Mouse (Mus musculus) CD4-positive, CD25-positive, alpha-beta regulatory T cell, adult 2 months (primary cell): ENCODE measurements at regions not wholly inside any gene's neighbourhood (a gene's known extent, or its start where the extent isn't known, plus 50 kb on each side); places are given as distances from the start of the nearest gene placed in this dataset.
"Not testable (repeated sequence)": the region's sequence is repeated elsewhere in the genome, so short reads cannot be mapped to it uniquely, and the experiment has no call there.

Experiments used
- DNase-seq: peaks from one replicate; pipeline ENCODE4 v3.0.0-alpha.2; 2012; ENCODE audit warnings: low read depth, low spot score

DNA sequence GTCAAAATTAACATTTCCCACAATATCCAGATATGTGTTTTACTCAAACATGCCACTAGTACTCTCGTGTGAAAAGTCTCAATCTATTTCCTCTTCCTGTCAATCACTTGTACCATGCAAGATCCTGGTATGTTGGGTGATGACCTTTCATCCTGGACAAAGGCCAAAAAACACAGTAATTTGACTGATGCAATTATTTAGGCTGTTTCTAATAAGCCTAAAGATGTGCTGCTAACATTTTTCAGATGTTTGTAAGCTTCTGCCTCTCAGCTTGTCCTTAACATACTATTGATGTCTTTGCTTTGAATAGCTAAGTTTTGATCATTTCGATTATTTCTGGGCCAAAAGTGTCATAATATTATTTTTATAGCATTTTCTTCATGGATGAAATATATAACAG lies 418.4 kb upstream of the Arrdc4 start:
- DNase-seq: no peak

DNA sequence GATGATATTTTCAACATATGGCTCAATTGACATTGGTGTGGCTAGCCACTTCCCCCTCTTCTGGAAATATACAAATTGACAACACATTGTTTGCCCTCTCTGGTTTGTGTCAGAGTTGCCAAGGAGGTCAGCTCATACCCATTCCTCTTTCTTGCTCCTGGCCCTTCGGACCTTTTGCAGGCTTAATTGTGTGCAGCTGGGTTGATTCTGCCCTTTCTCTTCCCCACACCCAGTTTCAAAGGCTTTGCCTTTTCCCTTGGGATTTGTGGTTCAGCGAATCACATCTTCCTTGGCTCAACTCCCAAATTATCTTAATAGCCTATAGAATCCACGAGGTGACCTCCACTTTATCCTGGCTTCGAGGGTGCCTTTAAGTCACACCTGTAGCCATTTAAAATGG lies 412.9 kb upstream of the Arrdc4 start:
- no peak for DNase-seq

DNA sequence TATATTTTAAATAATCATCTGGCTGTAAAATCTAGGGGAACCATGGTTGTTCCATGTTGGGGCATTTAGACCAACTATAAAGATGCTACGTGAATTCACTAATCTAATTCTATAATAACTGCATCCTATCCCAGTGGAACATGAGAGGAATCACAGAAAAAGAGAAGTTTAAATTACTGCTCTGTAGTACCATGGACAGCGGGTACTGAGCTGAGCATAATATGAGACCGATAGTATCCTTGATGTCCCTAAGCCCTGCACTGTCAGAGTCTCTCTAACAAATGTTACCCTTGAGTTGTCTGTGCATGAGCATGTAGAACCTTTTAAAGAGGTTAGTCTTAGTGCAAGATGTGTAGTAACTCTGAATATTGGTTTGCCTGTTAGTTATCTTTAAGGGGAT lies 393.3 kb upstream of the Arrdc4 start:
- DNase-seq: no peak

DNA sequence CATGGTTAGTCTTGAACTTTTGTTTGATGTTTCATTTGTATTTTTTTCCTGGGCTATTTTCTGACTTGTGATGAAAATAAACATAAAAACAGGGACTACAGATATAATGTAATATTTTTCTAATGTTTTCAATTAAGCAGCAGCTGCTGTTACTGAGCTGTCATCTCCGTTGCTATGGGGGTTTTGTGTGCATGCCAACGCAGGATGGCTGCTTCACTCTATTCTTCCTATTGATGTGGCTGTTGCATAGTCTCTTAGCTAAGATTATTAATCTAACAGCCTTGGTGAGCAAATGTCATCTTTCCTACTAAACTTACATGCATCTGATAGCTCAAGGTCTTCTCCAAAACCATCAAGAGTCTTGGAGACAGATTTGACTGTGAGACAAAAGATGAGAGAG lies 384.4 kb upstream of the Arrdc4 start:
- DNase-seq: no peak

DNA sequence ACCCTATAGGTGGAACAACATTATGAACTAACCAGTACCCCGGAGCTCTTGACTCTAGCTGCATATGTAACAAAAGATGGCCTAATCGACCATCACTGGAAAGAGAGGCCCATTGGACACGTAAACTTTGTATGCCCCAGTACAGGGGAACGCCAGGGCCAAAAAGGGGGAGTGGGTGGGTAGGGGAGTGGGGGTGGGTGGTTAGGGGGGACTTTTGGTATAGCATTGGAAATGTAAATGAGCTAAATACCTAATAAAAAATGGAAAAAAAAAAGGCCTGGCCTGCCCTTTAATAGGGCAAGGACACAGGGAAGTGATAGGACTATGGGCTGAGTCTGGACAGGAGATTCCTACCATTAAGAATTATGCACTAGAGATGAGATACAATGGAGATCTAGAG lies 352.7 kb upstream of the Arrdc4 start:
- not testable (repeated sequence) for DNase-seq

DNA sequence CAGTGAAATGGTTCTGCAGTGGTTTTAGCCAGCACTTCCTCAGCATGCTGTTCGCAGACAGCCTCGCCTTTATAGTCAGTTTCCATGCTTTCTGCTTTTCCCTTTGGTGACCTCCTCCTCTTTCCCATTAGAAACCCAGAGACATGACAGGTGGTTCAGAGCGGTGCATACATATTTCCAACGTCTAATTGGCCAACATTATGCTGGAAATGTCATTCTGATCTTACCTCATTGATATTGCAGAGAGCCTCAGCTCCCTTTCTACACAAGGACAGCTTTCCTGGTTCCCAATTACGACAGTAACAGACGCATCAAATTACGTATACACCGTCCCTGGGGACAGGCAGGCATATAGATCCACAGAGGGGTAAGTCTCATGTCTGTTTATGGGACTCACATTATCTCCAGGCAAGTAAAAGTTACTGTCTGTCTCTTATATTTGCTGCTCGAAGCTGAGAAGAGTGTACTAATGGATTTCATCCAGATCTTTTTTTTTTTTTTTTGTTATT lies 348.6 kb upstream of the Arrdc4 start:
- no peak for DNase-seq

DNA sequence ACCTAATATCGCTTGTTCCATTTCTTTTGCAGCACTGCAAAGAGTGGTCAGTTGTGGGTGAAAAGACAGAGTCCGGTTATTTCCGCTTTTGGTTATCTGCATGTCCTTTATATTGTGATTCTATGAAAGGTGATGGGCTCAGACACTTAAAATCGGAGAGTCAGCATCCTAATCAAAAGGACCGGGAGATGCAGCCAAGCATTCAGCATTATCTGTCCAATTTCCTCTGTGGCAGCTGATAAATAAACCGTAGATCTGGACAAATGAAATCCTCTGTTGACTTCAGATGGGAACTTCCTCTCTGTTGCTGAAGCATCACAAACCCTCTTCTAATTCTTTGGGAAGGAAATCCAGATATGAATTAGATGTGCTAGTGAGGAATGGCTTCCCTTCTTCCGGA lies 325.7 kb upstream of the Arrdc4 start:
- DNase-seq: no peak

DNA sequence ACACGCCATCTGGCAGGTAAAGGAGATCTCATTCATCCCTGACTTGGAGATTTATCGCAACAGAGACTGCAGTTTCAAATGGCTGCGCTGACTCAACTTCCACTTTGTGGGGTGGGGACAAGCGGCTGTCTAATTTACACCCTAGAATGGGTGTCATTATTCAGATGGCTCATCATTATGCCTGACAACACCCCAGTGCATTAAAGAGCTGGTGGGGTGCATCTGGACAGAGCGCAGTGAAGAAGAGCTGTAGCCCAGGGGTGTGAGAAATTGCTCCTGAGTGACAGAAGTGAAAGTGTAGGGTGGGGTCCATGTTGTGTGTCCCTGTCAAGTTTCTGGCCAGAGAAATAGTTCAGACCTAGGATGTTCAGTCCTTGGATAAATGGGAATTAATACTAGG lies 314.0 kb upstream of the Arrdc4 start:
- no peak for DNase-seq

DNA sequence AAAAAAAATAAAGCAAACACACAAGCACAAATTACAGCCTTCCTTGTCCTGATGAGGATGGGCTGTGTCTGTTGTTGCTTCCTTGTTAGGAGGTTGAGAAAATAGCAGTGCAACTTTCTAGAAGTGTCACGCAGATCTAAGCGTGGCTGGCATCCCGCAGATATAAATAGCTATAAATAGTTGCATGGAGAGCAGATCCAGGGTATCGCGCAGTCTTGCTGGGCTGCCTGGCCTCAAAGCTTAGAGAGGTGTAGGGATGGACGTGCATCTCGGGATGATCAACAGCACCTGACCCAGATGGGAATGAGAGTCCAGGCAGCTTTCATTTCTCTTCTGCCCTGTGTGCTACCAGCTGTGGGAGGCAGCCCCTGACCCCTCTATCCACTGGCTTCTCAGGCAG lies 313.5 kb upstream of the Arrdc4 start:
- no peak for DNase-seq

DNA sequence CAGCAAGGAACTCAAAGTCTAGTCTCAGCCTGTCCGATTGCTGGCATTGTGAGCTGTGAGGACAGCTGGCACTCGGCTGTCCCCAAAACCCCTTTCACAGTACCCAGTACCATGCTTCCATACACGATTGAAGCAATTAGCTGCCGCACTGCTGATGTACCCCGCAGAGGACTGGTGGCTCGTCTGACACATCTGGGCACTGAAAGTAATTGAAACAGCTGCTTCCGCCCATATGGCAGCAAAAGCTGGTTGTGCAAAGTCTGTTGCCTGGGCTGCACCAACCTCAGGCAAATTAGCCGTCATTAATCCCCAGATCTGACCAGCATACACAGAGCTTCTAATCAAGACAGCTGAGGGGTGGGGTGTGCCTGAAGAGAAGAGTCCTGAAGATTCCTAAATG lies 313.1 kb upstream of the Arrdc4 start:
- no peak for DNase-seq

DNA sequence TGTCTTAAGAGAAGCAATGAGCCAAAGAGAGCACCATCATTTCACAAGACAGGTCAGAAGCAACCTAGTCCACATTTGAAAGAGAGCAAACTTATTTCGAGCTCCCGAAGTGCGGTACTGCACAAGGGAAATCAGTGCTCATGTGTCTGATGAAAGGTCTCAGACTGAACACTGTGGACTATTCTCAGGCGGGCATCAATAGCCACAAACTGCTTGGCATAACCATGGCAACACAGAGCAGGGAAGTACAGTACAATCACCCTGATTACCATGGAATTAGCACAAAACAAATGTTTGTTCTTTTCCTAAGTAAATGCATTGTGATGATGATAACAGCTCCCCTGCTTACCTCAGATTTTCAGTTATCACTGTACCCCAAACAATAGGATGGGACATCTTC lies 312.2 kb upstream of the Arrdc4 start:
- DNase-seq: no peak

DNA sequence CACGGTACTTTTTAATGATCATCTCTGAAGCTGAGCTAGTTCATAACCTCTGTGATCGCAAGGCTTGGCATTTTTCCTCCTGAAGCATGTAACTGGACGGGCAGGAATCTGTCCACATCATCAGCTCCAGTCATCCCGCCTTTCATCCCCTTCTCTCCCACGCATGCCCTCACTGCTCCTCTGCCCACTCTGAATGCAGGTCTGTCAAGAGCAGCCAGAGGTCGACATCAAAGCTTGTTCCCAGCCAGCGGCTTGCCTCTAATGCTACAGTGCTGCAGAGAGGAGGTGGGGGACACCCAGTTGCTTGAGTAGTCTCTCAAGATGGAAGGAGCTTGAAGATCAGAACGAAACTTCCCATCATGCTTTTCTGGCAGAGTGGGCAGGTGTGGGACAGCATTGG lies 267.5 kb upstream of the Arrdc4 start:
- no peak for DNase-seq

DNA sequence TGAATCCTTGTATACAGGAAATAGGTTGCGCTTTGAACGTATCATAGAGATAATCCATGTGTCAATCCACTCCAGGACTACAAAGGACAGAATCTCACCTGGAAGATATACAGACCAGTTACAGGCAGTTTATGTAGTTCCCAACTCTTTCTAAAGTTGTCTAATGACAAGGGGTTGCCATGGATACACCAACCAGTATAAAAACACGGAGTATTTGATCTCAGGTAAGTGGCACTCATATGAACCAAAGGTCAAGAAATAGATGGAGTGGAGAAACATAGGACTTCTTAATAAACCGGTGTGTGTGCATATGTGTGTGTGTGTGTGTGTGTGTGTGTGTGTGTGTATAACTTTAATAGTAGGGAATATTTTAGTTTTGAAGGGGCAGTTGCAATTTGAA lies 266.0 kb upstream of the Arrdc4 start:
- no peak for DNase-seq

DNA sequence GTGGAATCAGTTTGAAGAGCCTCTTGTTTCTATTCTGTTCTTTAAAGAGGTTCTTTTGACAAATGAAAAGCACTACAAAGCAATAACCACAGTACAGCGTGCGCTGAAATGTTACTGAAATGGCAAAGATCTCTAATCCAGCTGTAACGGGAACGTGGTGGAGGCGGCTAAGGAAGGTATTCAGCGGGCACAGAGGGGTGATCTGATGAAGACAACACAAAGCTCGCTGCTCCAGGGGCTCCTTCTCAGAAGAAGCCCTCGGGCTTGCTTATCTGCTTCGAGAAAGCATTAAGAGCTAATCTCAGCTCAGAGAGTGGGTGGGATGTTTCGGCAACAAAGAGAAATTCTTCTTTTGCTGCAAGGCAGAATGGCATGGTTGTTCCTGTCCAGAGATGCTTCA lies 258.2 kb upstream of the Arrdc4 start:
- no peak for DNase-seq

DNA sequence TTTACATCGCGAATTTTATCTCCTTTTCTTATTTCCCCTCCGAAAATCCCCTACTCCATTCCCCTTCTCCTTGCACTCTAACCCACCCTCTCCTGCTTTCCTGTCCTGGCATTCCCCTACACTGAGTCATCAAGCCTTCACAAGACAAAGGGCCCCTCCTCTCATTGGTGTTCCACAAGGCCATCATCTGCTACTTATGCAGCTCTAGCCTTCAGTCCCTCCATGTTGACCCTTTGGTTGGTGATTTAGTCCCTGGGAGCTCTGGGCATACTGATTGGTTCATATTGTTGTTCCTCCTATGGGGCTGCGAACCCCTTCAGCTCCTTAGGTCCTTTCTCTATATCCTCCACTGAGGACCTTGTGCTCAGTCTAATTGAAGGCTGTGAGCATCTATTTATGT lies 239.0 kb upstream of the Arrdc4 start:
- no peak for DNase-seq

DNA sequence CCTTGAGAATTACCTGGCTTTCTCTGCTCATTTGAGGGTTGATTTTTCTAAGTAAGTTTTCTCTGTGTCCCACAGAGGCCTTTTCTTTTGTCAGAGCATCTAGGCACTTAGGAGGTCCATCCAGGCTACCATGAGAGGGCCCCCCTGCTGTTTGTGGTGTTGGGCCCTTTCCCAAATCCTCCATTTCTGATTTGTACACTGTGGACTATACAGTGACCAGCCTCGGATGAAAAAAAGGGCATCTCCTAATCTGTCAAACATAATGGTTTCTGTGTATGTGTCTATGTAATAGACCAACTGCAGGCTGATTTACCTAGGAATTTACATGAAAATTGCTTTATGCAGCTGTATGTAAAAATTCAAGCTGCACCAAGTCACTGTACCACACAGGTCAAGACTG lies 234.9 kb upstream of the Arrdc4 start:
- DNase-seq: no peak

DNA sequence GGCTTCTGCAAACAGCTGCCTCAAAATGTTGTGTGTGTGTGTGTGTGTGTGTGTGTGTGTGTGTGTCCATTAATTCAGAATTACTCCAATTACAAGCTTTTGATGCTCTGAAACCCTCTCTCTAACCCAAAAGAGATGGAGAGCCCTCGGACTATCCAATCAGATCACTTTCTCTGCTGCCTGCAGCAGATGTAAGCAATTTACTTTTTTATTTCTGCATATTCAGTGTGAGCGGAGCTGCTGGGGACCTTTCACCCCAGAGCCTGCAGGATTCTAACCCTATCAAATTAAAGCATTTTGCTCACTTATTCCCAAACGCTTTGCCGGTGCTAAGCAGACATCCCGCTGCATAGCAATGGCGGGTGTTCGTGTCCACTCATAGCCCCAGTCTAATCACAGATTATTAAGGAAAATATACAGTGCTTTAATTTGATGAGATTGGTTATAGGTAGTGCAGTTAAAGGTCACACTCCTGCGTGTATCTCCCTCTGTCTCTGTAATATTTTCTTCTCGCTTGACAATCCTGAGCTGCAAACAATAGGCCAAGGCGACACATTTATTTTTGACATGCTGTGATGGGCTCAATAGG lies 234.0 kb upstream of the Arrdc4 start:
- no peak for DNase-seq

DNA sequence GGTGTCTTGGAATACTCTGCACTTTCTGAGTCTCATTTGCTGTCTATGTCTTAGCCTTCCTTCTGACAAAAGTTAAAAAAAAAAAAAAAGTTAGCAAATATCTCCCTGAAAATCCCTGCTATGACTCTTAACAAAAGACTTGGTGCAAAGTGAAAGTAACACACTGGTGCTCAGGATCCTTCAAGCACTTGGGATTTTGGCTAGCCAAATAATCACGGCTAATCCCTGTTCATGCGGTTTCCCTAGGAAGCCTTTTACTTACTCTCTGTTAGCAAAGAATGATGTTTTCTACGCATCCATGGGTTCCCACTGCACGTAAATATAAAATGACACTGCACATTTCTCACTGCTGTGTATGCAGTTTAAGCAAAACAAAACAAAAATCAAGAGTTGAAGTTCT lies 229.5 kb upstream of the Arrdc4 start:
- no peak for DNase-seq

DNA sequence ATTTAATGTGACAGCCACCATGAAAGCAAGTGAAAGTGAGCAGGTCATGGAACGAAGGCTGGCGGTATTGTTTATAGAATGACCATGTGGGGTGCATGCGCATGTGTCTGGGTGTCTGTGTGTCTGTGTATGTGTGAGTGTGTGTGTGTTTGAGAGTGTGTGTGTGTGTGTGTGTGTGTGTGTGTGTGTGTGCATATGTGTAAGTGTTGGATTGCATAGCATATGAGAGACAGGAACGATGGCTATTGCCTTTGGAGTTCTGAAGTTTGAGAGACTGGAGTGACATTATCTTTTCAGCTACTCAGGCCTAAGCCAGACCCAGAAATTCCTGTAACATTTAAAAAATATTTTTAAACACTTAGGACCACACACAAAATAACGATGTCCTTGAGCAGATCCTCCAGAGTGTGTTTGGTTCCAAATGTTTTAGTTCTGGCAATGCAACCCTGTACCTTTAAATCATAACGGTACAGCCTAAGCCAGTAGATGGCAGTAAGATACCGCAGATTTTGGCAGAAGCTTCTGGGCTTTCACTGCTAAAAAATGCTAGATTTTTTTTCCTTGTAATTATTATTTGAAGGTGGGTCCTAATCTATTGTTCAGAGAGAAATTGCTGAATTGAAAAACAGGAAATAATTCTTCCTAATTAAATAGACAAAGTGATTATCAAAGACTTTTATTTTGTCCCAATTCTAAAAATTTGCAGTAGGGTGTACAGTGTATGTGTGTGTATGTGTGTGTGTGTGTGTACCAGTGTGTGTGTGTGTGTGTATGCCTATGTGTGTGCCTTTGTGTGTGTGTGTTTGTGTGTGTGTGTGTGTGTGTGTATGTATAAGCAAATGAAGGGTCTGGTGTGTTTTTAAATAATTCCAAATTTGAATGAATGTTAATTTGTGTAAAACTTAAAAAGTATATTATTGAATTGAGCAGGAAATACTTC lies 228.0 kb upstream of the Arrdc4 start:
- no peak for DNase-seq

DNA sequence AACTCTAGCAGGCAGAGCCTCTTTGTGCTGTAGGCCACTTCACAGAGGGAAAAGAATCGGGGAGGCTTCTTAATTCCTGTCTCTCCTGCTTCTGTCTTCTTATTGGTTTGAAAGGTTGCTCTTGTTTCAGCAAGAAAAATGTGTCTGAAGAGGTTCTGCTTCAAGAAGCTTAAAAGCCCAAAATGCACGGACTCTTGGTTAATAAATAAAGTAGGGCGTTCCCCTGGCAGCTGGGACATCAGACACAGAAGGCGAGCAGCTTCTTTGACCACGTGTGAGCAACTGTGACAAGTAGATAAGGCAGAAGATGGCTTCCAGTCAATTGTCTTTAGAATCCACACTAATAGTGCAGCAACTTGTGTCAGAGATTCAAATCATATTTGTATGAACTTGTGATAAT lies 226.9 kb upstream of the Arrdc4 start:
- no peak for DNase-seq

DNA sequence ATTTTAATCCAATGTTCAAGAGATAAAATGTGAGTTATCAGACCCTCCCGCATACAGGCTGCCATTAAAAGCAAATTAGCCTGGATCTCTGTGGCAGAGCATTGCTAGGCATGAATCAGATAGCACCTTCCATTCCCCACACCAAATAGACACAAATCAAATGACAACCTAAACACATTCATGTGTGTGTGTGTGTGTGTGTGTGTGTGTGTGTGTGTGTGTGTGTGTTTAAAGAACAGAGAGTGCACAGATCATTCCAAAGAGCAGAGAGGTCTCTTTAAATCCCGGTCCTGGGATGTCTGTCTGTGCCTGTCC lies 226.5 kb upstream of the Arrdc4 start:
- DNase-seq: no peak

DNA sequence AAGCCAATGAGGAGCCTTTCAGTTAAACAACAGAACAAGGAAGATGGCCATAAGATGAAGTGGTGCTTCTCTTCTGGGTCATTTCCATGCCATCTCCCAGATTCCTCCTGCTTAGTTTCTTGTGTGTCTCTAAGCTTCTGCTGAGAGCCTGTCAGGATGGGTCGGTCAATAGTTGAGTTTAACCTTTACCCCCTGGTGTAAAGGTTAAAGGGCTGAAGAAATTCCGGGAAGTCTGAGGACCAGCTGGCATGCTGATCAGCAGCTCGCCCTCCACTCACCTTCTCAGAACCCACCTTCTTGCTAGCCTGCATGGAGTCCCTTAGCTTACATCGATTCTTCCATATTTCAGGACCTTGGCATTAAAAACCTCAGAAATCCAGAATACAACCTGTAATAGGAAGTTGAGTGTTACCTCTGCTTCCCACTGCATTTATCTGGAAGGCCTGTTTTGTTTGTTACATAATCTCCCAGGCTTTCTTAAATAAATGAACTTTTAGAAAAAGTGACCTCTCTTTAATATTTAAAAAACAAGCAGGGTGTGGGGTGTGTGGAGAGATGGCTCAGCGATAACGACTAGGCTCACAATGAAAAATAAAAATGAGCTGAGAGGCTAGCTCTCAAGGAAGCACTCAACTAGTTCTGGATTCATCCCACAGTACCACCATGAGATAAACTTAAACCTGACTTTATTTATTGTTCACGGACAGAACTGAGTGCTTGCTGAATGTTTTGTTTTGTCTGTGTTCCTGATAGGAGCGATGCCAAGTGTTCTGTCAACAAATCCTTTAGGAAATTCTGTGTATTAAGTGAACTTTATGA lies 225.9 kb upstream of the Arrdc4 start:
- DNase-seq: no peak
